Mouse (Mus musculus) heart, embryonic 14.5 days (tissue): ENCODE measurements around the gene Auts2. TPM values are rescaled to one million over a fixed set of nuclear protein-coding genes. Genes with fewer than 3 reads are reported as not detected.

Source experiments
- ATAC-seq: fragments of 200-750 bp; cut with Nextera tagmentation; 2 replicates; pipeline ENCODE4 v1.8.0; 2017; ENCODE audit warnings: low read depth, moderate TSS enrichment; ENCODE audit not compliant: insufficient number of reproducible peaks, insufficient read depth, low FRiP score
- H3K27ac ChIP-seq, 2 experiments: fragments of 200-500 bp in 1 of 2; fragments of 300-500 bp in 1 of 2; sonication (generic) in 1 of 2; replicated peaks in 1 of 2; 2 replicates each; pipeline ENCODE4 v1.5.1; 2012 to 2014; ENCODE audit warnings: low read depth in 2 of 2, low read length in 2 of 2, control low read depth in 1 of 2, mild to moderate bottlenecking in 1 of 2, mixed read lengths in 1 of 2; ENCODE audit not compliant: control insufficient read depth in 1 of 2, insufficient read depth in 1 of 2
- H3K27me3 ChIP-seq: fragments of 300-500 bp; sonication (generic); 2 replicates; pipeline ENCODE4 v1.6.1; 2014; ENCODE audit warnings: mild to moderate bottlenecking, low read length, control low read depth; ENCODE audit not compliant: control insufficient read depth, insufficient read depth
- H3K36me3 ChIP-seq: fragments of 300-500 bp; sonication (generic); 2 replicates; pipeline ENCODE4 v1.6.1; 2014; ENCODE audit warnings: mild to moderate bottlenecking, control low read depth, low read length, mixed read lengths; ENCODE audit not compliant: control insufficient read depth, insufficient read depth
- H3K4me1 ChIP-seq, 2 experiments: fragments of 200-500 bp in 1 of 2; fragments of 300-500 bp in 1 of 2; sonication (generic) in 1 of 2; 2 replicates each; pipeline ENCODE4 v1.6.1; 2012 to 2014; ENCODE audit warnings: low read length in 2 of 2, control low read depth in 1 of 2, mixed read lengths in 1 of 2; ENCODE audit not compliant: control insufficient read depth in 2 of 2, insufficient read depth in 2 of 2
- H3K4me2 ChIP-seq: fragments of 300-500 bp; sonication (generic); 2 replicates; pipeline ENCODE4 v1.6.1; 2014; ENCODE audit warnings: mild to moderate bottlenecking, low read length
- H3K4me3 ChIP-seq, 2 experiments: fragments of 200-500 bp in 1 of 2; fragments of 300-500 bp in 1 of 2; sonication (generic) in 1 of 2; 2 replicates each; pipeline ENCODE4 v1.5.1; 2012 to 2014; ENCODE audit warnings: low read length in 2 of 2, mild to moderate bottlenecking in 2 of 2, control low read depth in 1 of 2, low read depth in 1 of 2, moderate library complexity in 1 of 2; ENCODE audit not compliant: control insufficient read depth in 1 of 2, insufficient read depth in 1 of 2
- H3K9ac ChIP-seq: fragments of 300-500 bp; sonication (generic); 2 replicates; pipeline ENCODE4 v1.6.1; 2014; ENCODE audit warnings: mild to moderate bottlenecking, low read length
- H3K9me3 ChIP-seq: fragments of 300-500 bp; sonication (generic); 2 replicates; pipeline ENCODE4 v1.6.1; 2016; ENCODE audit warnings: low read length, control low read depth; ENCODE audit not compliant: control insufficient read depth
- WGBS: fragments of 180-500 bp; shearing (Covaris S2); extraction: QIAGEN DNeasy Blood & Tissue Kit; methylation state at CpG from one replicate; pipeline ENCODE4 v1.1.7; 2014; 5-methylcytosine and 5-hydroxymethylcytosine counted together
- polyA plus RNA-seq: library from polyadenylated mRNA; unstranded; fragments of >200 nt; fragmentation: Nextera tagmentation; extraction: Ambion mirVana; gene quantifications from 2 replicates; pipeline ENCODE4 v1.2.1, GENCODE M21; 2014

The Auts2 gene
- polyA plus RNA-seq, 1 experiment from 2014 or later, result 18.0 TPM

DNA sequence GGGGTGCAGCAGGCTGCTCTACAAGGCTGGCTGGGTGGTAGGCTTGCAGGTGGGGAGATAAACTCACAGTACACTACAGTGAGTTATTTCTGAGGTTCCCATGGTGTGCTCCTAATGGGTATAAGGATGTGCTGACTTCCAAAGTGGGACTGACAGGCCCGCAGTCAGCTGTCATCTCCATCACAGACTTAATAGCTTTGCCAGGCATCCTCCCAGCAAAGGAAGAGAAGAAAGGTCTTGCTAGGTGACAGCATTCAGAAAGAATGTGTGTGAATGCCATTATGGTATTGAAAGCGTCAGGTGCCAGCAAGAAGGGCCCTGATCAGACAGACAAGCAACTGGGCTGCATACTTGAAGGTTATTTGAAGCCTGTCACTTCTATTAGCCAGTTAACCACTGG, 900.4 kb downstream of the Auts2 start:
- peak overlapping the region; percentile 39 for H3K27ac ChIP-seq
- no peak overlapping the region for H3K4me3 ChIP-seq
- no peak overlapping the region for H3K4me2 ChIP-seq
- ATAC-seq, result peak; percentile 53
- no peak overlapping the region for H3K9ac ChIP-seq
- no peaks in the 10 kb centered on the region for H3K27me3 ChIP-seq
- H3K36me3 ChIP-seq, result no peaks in the 10 kb centered on the region
- H3K4me1 ChIP-seq, result peaks cover 22 to 23% of the 10 kb centered on the region in 2 experiments
- no peaks in the 10 kb centered on the region for H3K9me3 ChIP-seq
- WGBS, result 21% methylated on average over 2 of the region's 2 CpGs

DNA sequence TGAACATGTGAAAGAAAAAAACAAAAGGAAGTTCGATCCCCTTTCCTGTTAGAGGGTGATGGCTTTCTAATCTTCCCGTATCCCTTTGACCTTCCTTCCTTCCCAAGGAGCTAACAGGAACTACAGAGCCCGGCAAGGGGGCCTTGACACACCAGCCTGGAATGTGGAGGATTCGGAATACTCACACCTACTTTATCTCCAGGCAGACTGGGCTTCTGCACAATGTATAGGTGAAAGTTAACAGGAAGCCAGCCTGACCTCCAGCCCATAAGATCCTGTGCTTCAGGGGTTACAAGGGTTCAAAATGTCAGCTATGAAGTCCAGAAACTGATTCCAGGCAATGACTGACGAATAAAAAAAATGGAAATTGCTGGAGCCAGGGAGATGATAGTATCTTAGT, 906.7 kb downstream of the Auts2 start:
- WGBS, result 22% methylated on average over 5 of the region's 5 CpGs
- Histone ChIP-seq H3K4me3 (no peak overlapping the region), H3K4me1 (peaks cover 8 to 14% of the 10 kb centered on the region in 2 experiments), H3K4me2 (no peak overlapping the region), H3K27ac (no peak overlapping the region), H3K27me3 (no peaks in the 10 kb centered on the region), H3K9me3 (no peaks in the 10 kb centered on the region), H3K36me3 (no peaks in the 10 kb centered on the region), H3K9ac (no peak overlapping the region)
- no peak for ATAC-seq

DNA sequence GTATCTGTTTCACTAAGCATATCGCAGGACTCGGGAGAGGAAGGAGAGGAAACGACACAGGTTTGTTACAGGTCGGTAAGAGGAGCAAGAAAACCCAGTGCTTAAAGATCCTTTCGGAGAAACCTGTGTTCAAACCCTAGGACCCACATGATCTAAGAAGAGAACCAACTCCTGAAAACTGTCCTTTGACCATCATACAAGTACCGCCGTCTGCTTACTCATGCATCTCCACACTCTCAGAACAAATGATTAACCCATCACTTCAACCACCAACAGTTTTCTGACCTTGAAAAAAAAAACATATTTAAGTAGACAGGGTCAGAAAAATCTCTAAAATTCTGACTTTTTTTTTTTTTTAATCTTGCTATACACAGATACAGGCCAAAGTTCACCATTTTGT, 908.4 kb downstream of the Auts2 start:
- no peak for ATAC-seq
- H3K4me2 ChIP-seq, result no peak overlapping the region
- H3K9ac ChIP-seq, result no peak overlapping the region
- no peak overlapping the region for H3K4me3 ChIP-seq
- H3K27me3 ChIP-seq, result no peaks in the 10 kb centered on the region
- H3K9me3 ChIP-seq, result no peaks in the 10 kb centered on the region
- no peak overlapping the region for H3K27ac ChIP-seq
- 91% methylated on average over 7 of the region's 7 CpGs for WGBS
- H3K4me1 ChIP-seq, result peaks cover 15 to 26% of the 10 kb centered on the region in 2 experiments
- no peaks in the 10 kb centered on the region for H3K36me3 ChIP-seq

DNA sequence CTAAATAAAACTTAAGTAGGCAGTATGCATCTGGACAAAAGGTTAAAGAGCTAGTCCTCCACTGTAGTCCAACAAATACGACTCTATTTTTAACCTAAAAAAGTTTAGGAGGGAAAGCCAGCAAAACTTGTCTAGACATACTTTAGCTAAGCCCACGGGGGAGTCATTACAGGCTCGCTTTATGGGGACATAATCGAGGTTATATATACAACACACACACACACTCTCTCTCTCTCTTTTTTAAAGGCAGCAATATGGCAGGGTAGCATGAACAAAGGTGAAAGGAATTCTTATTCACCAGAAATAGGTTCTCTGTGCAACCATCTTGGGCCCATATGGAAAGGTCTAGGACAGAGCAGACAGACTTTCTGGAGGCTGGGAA, 911.2 kb downstream of the Auts2 start:
- WGBS, result 38% methylated on average over 4 of the region's 4 CpGs
- H3K9ac ChIP-seq, result no peak overlapping the region
- 0 out of 4 replicates have a peak overlapping the region, but pooled peaks of 1 of the 2 experiments have one; percentile 52 for H3K27ac ChIP-seq

DNA sequence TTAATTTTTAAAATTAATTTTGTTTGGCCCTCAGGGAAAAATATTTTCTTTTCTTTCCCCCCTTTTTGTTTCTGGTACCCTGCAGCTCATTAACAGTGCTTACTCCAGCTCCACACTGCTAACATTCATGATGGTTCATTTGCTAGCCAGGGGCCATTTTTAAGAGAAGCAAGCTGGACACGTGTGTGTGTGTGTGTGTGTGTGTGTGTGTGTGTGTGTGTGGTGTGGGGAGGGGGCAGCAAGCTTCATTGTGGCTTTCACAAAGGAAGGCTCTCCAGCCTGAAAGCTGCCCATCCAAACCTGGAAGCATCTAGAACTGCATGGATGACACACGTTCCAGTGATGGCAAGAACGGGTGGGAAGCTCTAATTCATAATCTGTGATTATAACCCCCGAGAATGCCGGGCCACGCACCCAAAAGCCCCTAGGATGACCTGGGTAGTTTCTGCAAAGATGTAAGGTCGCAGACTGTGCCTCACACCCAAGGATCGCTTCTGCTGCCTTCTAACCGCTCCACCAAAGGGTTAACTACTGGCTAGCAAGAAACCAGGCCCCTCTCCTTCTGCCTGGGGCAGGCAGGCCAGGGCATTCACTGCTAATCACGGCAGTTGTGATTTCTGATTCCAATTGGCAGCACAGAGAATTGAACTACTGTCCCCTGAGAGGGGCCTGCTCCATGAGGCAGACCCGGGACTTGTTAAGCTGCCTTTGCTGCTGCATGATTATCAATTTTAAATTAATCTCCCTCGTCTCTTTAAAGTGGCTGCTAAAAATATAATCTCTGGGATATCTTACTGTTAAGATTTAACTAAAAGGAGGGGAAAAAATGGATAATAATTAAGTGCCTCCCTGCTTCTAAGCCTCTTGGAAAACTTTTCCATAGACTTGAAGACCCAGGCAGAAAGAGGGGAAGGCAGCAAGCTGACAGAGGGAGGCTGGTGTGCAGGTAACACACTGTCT, 911.8 kb downstream of the Auts2 start:
- no peak for ATAC-seq
- Histone ChIP-seq H3K27me3 (no peaks in the 10 kb centered on the region), H3K4me1 (peaks cover 9 to 23% of the 10 kb centered on the region in 2 experiments), H3K27ac (peak overlapping the region; percentile 43 to 52; a peak in 1 of 4 replicates), H3K9ac (peak overlapping the region; percentile 27; the same call in 1 of the 2 replicates), H3K36me3 (no peaks in the 10 kb centered on the region), H3K4me3 (no peak overlapping the region), H3K4me2 (no peak overlapping the region), H3K9me3 (no peaks in the 10 kb centered on the region)
- 39% methylated on average over 12 of the region's 12 CpGs for WGBS

More for the DNA sequence above, 911.2 kb downstream of the Auts2 start:
- Histone ChIP-seq H3K4me3 (no peak overlapping the region), H3K4me1 (peaks cover 14 to 26% of the 10 kb centered on the region in 2 experiments), H3K27me3 (no peaks in the 10 kb centered on the region), H3K36me3 (no peaks in the 10 kb centered on the region), H3K4me2 (no peak overlapping the region), H3K9me3 (no peaks in the 10 kb centered on the region)
- ATAC-seq, result no peak

DNA sequence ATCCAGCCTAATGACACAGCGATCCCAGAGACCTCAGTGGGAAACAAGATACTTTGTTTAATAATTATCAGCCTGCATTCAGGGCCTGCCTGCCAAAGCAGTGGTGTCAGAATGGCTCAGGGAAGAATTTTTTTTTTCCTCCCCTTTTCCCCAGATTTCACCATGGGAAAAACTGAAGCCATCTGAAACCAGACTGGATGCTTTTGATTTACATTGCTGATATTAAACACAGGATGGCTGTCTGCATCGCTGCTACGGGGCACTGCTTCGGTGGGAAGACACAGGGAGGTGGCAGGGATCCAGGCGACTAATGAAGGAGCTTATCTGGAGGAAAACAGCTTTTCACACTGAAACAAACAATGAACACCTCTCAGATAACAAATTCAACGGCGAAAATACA, 912.6 kb downstream of the Auts2 start:
- Histone ChIP-seq H3K9me3 (no peaks in the 10 kb centered on the region), H3K4me3 (no peak overlapping the region), H3K27me3 (no peaks in the 10 kb centered on the region), H3K36me3 (no peaks in the 10 kb centered on the region), H3K27ac (no peak overlapping the region), H3K4me2 (no peak overlapping the region), H3K9ac (no peak overlapping the region), H3K4me1 (peaks cover 9 to 22% of the 10 kb centered on the region in 2 experiments)
- WGBS, result 31% methylated on average over 7 of the region's 7 CpGs
- no peak for ATAC-seq

DNA sequence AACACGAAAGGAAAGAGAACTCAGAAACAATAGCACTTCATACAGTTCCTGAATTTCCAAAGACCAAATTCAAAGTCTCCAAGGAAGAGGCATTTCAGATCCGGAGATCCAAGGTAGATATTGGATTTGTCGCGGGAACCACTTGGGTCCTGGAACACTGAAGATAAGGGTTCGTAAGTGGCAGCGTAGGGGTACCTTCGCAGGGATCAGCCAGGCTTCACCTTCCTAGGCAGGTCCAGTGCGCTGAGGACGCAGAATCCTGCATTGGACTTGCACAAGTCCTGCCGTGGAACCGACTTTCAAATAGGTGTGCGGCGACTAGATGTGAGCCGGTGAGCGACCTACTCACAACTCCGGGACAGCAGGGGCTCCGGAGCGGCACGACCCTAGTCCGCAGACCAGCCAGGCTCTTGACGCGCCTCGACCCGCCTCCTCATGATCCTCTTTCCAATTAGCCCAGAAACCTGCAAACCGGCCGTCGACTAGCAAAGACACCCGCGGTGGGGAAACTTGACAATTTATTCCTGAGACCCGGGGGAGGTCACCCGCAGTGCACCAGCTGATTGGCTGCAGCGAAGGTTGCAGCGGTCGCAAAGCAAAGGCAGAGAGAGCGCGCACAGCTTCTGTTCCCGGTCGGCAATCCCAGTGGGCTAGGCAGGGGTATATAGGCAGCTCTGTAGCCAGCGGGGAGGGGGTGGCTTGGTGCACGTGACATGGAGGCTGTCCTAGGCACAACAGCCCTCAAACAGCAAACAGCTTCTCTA, 926.8 kb downstream of the Auts2 start:
- 2% methylated on average over 40 of the region's 40 CpGs for WGBS
- Histone ChIP-seq H3K9me3 (no peaks in the 10 kb centered on the region), H3K27me3 (peaks cover 17% of the 10 kb centered on the region; the same call in 1 of the 2 replicates), H3K27ac (no peak overlapping the region), H3K36me3 (no peaks in the 10 kb centered on the region), H3K9ac (peak overlapping the region; percentile 59), H3K4me2 (peak overlapping the region; percentile 71), H3K4me1 (no peaks in the 10 kb centered on the region; a peak in 1 of 4 replicates), H3K4me3 (peak overlapping the region; percentile 38 to 39)
- no peak for ATAC-seq
